Mouse (Mus musculus) heart, adult 2 months (tissue): ENCODE measurements around the gene Ebf1. TPM values are rescaled to one million over a fixed set of nuclear protein-coding genes. Genes with fewer than 3 reads are reported as not detected.

ENCODE experiments used
- DNase-seq, 2 experiments: peaks; one replicate each; pipeline ENCODE4 v3.0.0; 2021
- H3K27ac ChIP-seq: fragments of 200-600 bp; 2 replicates; pipeline ENCODE4 v1.8.1; 2022
- H3K27me3 ChIP-seq: fragments of 200-500 bp; 2 replicates; pipeline ENCODE4 v1.6.1; 2012; ENCODE audit warnings: mild to moderate bottlenecking, low read length, inconsistent platforms, mixed read lengths; ENCODE audit not compliant: control insufficient read depth, insufficient read depth
- H3K36me3 ChIP-seq: fragments of 200-500 bp; 2 replicates; pipeline ENCODE4 v1.6.1; 2012; ENCODE audit warnings: low read length, inconsistent platforms; ENCODE audit not compliant: control insufficient read depth, insufficient read depth
- H3K4me1 ChIP-seq: fragments of 200-500 bp; 2 replicates; pipeline ENCODE4 v1.6.1; 2011; ENCODE audit warnings: low read length; ENCODE audit not compliant: control insufficient read depth, insufficient read depth
- H3K4me3 ChIP-seq: fragments of 200-600 bp; 2 replicates; pipeline ENCODE4 v1.8.1; 2022
- H3K79me2 ChIP-seq: fragments of 200-500 bp; replicated peaks from 2 replicates; pipeline ENCODE4 v1.6.1; 2012; ENCODE audit warnings: mild to moderate bottlenecking, inconsistent platforms, low read length, moderate library complexity, mixed read lengths; ENCODE audit not compliant: control insufficient read depth, insufficient read depth
- H3K9ac ChIP-seq: fragments of 200-500 bp; 2 replicates; pipeline ENCODE4 v1.6.1; 2012; ENCODE audit warnings: low read depth, mild to moderate bottlenecking, control low read depth, inconsistent platforms, low read length, mixed read lengths
- CTCF ChIP-seq: fragments of 200-600 bp; IDR thresholded peaks from 2 replicates; pipeline ENCODE4 v1.8.1; 2022; ENCODE audit warnings: antibody characterized with exemption, mild to moderate bottlenecking, moderate library complexity
- EP300 ChIP-seq: fragments of 200-500 bp; IDR thresholded peaks from 2 replicates; pipeline ENCODE4 v1.6.1; 2011; ENCODE audit warnings: low read depth, low read length, control low read depth; ENCODE audit not compliant: insufficient read depth
- POLR2A ChIP-seq: fragments of 200-500 bp; IDR thresholded peaks from 2 replicates; pipeline ENCODE4 v1.6.1; 2011; ENCODE audit warnings: mild to moderate bottlenecking, low read depth, low read length, control low read depth; ENCODE audit not compliant: insufficient read depth
- WGBS: fragments of 180-500 bp; shearing (Covaris S2); methylation state at CpG from one replicate; pipeline ENCODE4 v1.1.7; 2018; 5-methylcytosine and 5-hydroxymethylcytosine counted together
- intact Hi-C: fragments of 180-260 bp; cut with DNase I; formaldehyde crosslinking; loops from one replicate; pipeline ENCODE4 v1.15.1; 2025
- polyA plus RNA-seq: library from polyadenylated mRNA; depleted of rRNA; stranded (reverse); fragments of >200 nt; gene quantifications from 2 replicates; pipeline ENCODE4 v1.2.3, GENCODE M21; 2012
- total RNA-seq, 2 experiments: library from RNA; stranded (reverse); gene quantifications; 2 replicates each; pipeline ENCODE4 v1.2.3; 2021

The Ebf1 gene
- total and polyA plus RNA-seq, 3 experiments: 11.4 to 13.6 (median 12.2) TPM

DNA sequence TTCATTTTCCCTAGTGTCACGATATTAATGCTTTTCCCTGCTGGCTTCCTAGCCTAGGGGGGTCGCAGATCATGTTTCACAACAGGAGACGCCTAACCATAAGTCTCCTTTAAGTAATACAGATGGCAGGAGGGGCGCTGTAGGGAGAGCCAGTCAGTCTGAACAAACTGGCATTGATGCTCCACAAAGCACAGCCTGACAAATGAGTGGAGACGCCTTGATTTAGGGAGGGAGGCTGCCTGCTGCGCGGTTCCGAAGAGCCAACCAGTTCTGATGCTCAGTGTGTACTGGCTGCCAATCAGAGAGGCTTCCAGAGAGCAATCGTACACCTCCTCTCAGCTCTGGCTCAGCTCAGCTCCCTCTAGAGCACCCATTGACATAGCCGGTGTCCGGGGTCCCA is 189.5 kb downstream of the Ebf1 start:
- H3K4me3 ChIP-seq: no peak overlapping the region
- intact Hi-C loops: no loop called here
- no peaks in the 10 kb centered on the region for H3K79me2 ChIP-seq
- no peak overlapping the region for H3K9ac ChIP-seq
- no peaks in the 10 kb centered on the region for H3K27me3 ChIP-seq
- no peak for DNase-seq
- WGBS: 55% methylated on average over 11 of the region's 11 CpGs
- H3K4me1 ChIP-seq: no peaks in the 10 kb centered on the region; the same call in 1 of the 2 replicates
- TF ChIP-seq CTCF (no peak), EP300 (no peak), POLR2A (no peak)
- H3K27ac ChIP-seq: no peak overlapping the region
- H3K36me3 ChIP-seq: no peaks in the 10 kb centered on the region

DNA sequence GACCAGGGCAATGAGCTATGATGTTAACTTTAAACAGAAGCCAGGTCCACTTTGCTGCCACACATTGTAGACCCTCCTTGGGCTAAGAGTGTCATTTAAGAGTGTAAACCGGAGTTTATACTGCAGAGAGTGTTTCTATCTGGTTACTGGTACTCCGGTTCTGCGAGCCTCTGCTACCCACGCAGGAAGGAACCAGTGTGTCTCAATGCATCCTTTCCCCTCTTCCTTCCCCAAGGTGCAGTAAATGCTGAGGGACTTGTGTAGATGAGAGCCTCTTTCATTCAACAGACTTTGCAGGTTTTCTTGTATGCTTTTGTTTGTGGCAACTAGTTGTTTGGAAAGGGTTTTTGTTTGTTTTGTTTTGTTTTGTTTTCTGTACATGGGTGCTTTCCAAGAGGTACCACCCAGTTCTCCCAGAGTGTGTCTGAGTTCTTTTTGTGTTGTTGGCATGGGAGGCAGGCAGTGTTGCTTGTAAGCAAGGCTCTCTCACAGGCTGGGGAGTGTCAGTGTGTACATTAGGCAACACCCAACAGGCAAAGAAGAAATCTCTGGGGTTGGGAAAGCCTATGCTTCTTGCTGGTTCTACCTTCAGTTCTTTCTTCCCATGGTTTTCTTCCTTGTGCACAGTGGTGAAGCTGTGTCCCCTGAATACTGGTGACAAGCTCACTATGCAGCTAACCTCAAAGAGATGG is 191.9 kb downstream of the Ebf1 start:
- Histone ChIP-seq H3K27ac (no peak overlapping the region), H3K79me2 (no peaks in the 10 kb centered on the region), H3K4me1 (peaks cover 1% of the 10 kb centered on the region), H3K4me3 (no peak overlapping the region), H3K27me3 (no peaks in the 10 kb centered on the region), H3K9ac (no peak overlapping the region), H3K36me3 (no peaks in the 10 kb centered on the region)
- 53% methylated on average over 4 of the region's 4 CpGs for WGBS
- TF ChIP-seq POLR2A (no peak), EP300 (no peak), CTCF (no peak)
- intact Hi-C loops: no loop called here
- DNase-seq: no peak

DNA sequence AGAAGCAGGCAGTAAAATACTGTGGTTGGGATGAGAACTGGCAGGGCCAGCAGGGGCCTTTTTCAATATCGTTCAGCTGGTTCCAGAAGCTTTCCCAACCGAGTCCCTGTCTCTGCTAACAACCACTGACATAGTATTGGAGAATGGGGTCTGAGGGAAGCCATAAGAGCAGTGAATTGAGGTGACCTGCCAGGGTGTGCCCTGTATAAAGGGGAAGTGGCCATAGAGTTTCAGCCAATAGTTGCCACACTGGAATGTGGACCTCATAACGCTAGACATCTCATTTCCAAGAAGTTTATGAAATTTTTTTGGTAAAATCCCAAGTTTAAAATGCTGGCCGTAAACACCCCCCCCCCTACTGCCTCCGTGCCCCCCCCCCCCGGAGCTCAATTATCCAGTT is 193.9 kb downstream of the Ebf1 start:
- no peak for DNase-seq
- Histone ChIP-seq H3K27me3 (no peaks in the 10 kb centered on the region), H3K9ac (no peak overlapping the region), H3K27ac (no peak overlapping the region), H3K4me3 (no peak overlapping the region), H3K79me2 (no peaks in the 10 kb centered on the region), H3K36me3 (no peaks in the 10 kb centered on the region), H3K4me1 (peaks cover 1% of the 10 kb centered on the region)
- no peak for TF ChIP-seq POLR2A
- TF ChIP-seq CTCF: no peak
- no peak for TF ChIP-seq EP300
- WGBS: 74% methylated on average over 6 of the region's 6 CpGs
- intact Hi-C loops: no loop called here

DNA sequence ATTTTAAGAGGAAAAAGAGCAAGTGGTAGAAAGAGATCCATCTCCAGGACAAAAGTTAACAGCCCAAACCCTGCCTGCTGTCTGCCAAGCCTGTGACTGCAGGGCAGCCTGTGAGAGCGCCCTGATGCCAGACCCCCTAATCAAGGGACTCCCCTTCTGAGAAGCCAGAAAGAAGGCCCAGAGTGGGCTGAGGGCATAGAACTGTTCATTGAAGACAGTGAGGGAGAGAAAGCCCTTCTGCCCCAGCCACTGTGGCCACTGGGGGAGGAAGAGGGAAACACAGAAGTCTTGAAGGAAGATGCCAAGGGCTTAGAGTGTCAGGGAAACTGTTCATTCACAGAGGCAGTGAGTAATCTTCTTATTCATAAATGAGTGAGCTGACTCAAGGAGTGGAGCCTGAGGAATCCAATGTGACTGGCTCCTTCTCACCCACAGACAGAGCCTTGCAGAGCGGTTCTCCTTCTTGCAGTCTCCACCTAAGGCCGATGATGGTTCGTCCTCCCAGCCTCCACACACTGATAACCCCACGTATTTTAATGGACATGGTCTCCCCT is 195.2 kb downstream of the Ebf1 start:
- H3K79me2 ChIP-seq: no peaks in the 10 kb centered on the region
- H3K9ac ChIP-seq: no peak overlapping the region
- no peak overlapping the region for H3K4me3 ChIP-seq
- TF ChIP-seq POLR2A: no peak
- 0 out of 2 replicates have a peak, but pooled peaks have one; percentile 2 for TF ChIP-seq CTCF
- TF ChIP-seq EP300: no peak
- H3K27ac ChIP-seq: no peak overlapping the region
- DNase-seq: no peak
- H3K27me3 ChIP-seq: no peaks in the 10 kb centered on the region
- WGBS: 83% methylated on average over 5 of the region's 5 CpGs
- H3K36me3 ChIP-seq: no peaks in the 10 kb centered on the region
- peaks cover 3% of the 10 kb centered on the region for H3K4me1 ChIP-seq
- intact Hi-C loops: no loop called here

DNA sequence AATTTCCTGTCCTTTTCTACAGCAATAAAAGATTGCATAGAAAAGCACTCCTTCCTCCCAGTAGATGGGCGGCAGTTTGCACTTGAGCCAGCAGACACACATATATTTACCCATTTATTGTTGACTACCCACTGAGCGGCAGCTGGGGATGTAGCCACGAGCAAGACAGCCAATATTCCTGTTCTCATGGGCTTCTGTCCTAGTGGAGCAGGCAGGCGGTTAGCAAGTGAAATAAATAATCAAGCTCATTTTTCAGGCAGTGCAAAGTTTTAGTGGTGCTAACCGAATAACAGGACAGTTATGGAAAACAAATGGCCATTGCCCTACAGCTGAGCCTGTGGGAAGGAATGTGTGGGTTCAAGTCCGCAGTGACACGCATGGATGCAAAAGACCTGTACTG is 196.4 kb downstream of the Ebf1 start:
- WGBS: 76% methylated on average over 7 of the region's 7 CpGs
- no peaks in the 10 kb centered on the region for H3K79me2 ChIP-seq
- H3K27ac ChIP-seq: no peak overlapping the region
- H3K36me3 ChIP-seq: peaks cover under 1% of the 10 kb centered on the region
- TF ChIP-seq POLR2A: no peak
- TF ChIP-seq EP300: no peak
- TF ChIP-seq CTCF: no peak
- H3K27me3 ChIP-seq: no peaks in the 10 kb centered on the region
- no peak for DNase-seq
- no peak overlapping the region for H3K4me3 ChIP-seq
- intact Hi-C loops: no loop called here
- H3K4me1 ChIP-seq: peaks cover 5% of the 10 kb centered on the region
- H3K9ac ChIP-seq: no peak overlapping the region

DNA sequence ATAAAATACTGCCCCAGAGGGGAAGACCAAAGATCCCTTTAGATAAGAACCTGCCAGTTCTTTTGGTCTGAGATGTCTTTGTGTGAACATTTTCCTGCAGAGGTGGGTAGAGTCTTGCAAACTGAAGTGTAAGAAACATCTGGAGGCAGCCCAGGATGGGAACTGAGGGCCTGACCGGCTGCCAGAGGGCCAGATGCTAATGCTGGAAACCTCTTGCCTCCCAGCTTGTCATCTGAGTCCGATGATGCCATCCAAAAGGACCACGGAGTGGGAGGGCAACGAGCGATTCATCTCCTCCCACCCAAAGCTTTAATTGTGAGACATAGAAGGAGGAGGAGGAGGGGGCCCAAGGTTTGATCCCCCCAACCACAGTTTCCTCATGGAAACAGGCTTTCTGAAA is 197.7 kb downstream of the Ebf1 start:
- no peaks in the 10 kb centered on the region for H3K79me2 ChIP-seq
- no peak overlapping the region for H3K9ac ChIP-seq
- peak; percentile 48 to 55 for DNase-seq
- TF ChIP-seq POLR2A (no peak), EP300 (no peak), CTCF (no peak)
- H3K4me1 ChIP-seq: peaks cover 5% of the 10 kb centered on the region
- no peaks in the 10 kb centered on the region for H3K27me3 ChIP-seq
- no peak overlapping the region for H3K27ac ChIP-seq
- intact Hi-C loops: no loop called here
- H3K36me3 ChIP-seq: peaks cover 3% of the 10 kb centered on the region
- H3K4me3 ChIP-seq: no peak overlapping the region
- 60% methylated on average over 5 of the region's 5 CpGs for WGBS
